Mouse (Mus musculus) cerebellum, adult (tissue): ENCODE measurements around the gene Wrap53.
"Not testable (repeated sequence)": the region's sequence is repeated elsewhere in the genome, so short reads cannot be mapped to it uniquely, and the experiment has no call there.

Experiments
- ATAC-seq: cut with Nextera tagmentation; 2 replicates; pipeline ENCODE4 v1.9.2; 2017; ENCODE audit warnings: mild to moderate bottlenecking, moderate library complexity, mixed read lengths; ENCODE audit not compliant: insufficient number of reproducible peaks, low FRiP score, low TSS enrichment

Wrap53 gene

DNA sequence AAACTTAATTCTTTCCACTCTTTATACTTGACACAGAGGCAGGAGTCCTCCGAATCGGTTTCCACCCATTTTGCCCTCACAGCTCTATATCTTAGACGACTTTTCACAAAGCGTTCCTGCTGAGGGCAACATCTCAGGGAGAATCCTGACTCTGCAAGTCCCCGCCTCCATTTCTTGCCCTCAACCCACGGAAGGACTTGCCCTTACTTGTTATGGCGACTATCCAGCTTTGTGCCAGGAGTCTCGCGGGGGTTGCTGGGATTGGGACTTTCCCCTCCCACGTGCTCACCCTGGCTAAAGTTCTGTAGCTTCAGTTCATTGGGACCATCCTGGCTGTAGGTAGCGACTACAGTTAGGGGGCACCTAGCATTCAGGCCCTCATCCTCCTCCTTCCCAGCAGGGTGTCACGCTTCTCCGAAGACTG lies at the start of gene Wrap53, which contains the start of gene Trp53:
TSS of gene Wrap53 (minus strand) at position 165 of the 424 bp plus-strand sequence.
TSS of gene Trp53 (plus strand) at position 269 of the 424 bp plus-strand sequence.
- ATAC-seq: peak; percentile 45; the same call in 1 of the 2 replicates

DNA sequence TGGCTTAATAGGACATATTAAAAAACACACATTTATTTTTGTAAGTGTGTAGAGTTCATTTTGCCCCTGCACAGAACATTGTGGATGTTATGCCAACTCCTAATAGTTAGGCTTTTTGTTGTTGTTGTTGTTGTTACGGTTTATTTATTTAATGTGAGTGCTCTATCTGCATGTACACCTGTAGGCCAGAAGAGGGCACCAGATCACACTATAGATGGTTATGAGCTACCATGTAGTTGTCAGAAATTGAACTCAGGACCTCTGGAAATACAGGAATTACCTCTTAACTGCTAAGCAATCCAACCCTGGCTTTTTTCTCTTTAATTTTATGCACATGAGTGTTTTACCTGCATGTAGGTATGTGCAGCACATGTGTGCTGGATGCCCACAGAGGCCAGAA lies 49.7 kb upstream of the Wrap53 start:
- ATAC-seq: no peak

DNA sequence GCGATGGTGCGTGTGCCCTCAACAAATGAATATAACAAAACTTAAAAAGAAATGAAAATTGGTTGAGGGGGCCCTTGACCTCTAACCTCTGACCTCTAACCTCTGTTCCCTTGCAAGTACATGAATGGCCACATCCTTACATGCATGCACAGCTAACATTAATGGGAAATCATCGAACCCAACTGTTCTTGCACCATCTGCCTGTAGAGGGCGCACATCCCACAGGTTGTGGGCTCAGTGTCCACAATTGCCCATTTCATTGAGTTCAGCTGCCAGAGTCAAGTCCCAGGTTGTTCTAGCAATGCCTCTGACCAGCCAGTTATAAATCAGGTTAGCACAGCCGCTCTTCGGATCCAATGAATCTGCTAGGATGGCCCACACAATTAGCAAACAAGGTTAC lies 48.2 kb upstream of the Wrap53 start:
- no peak for ATAC-seq

DNA sequence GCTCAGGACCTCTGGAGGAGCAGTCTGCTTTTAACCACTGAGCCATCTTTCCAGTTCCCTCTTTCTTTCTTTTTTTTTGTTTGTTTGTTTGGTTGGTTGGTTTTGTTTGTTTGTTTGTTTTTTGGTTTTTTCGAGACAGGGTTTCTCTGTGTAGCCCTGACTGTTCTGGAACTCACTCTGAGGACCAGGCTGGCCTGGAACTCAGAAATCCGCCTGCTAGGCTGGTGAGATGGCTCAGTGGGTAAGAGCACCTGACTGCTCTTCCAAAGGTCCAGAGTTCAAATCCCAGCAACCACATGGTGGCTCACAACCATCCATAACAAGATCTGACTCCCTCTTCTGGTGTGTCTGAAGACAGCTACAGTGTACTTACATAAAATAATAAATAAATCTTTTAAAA lies 44.3 kb upstream of the Wrap53 start:
- not testable (repeated sequence) for ATAC-seq

DNA sequence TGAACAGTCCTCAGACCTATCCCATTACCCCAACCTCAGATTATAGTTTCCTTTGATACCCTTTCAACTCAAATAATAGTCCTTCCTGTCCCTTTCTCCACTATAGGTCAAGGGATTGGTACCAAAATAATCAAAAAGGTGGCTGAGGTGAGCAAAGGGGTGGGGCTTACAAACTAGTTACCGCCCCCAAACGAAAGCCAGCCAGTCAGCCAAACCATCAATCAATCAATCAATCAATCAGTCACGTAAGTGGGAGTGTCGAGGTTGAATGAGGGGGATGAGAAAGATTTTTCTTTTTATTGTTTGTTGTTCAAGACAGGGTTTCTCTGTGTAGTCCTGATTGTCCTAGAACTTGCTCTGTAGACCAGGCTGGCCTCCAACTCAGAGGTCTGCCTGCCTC lies 43.0 kb upstream of the Wrap53 start:
- ATAC-seq: no peak

DNA sequence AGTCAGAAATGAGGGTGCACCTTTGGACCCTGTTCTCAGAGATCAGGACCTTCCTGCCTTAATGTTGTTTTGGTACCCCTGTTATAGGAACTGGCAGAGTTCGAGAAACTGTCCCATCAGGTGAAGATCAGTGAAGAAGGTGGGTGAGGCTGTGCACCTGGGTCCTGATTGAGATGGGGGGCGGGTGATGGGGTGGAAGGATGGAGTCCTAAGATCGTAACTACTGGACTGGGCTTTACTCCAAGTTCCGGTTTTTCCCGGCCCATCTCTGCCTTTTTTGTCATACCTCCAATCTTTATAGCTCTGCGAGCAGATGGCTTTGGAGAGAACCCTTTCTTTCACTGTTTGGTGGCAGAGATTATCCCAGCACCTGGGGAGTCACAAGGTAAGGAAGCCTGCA lies 42.4 kb upstream of the Wrap53 start:
- no peak for ATAC-seq

DNA sequence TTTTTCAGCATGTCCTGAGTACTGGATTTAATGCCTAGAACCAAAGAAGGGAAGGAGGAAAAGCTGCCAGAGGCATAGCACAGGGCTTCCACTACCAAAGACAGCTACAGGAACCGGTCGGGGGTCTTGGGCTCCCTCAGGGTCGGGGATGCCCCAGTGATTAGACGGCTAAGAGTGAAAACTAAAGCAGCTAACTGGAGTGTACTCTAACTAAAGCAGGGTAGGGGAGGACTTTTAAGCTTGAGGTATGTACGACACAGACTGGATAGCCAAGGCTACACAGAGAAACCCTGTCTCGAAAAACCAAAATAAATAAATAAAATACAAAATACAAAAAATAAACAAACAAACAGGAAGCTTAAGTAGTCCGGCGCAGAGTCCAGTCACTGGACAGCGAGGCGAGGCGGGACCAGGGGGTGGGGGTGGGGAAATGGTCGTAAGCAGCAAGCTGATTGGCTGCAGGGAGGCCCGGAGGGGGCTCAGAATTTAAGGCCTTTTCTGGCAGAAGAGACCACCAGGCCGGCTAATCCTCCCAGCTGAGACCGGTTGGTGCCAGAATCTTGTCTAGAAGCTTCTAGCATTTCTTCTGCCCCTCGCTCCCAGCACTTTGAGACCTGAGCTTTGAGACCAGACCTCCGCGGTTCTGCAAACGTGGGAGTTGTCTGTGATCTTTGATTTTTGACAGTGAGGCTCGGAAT lies 41.7 kb upstream of the Wrap53 start, which contains the start of gene Sat2:
TSS of gene Sat2 (plus strand) at position 454 of the 698 bp plus-strand sequence.
- ATAC-seq: peak; percentile 66; the same call in 1 of the 2 replicates

DNA sequence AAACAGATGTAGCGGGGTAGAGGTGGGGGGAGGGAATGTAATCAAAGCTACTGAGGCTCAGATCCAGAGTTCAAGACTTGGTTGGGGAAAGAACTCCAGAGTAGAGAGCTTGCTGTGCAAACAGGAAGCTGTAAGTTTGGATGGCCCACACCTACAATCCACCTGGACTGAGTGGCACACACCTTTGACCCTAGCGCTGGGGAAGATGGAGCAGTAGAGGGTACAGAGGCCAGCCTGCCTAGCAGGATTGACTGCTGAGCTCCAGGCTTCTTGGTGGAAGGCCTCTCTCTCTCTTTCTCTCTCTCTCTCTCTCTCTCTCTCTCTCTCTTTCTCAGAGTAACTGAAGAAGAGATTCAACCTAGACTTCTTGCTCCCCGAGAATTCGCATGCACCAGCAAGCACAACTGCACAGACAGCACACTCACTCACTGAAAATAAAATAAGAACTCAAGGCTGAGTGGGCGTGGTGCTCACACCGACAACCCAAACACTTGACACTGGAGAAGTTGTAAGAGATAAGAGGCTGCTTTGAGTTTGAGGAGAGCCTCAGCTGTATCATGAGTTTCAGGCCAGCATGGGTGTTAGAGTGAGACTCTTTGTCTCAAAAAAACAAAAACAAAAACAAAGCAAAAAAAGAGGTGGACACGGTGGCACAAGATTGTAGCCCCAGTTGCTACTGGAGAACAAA lies 40.5 kb upstream of the Wrap53 start:
- no peak for ATAC-seq

DNA sequence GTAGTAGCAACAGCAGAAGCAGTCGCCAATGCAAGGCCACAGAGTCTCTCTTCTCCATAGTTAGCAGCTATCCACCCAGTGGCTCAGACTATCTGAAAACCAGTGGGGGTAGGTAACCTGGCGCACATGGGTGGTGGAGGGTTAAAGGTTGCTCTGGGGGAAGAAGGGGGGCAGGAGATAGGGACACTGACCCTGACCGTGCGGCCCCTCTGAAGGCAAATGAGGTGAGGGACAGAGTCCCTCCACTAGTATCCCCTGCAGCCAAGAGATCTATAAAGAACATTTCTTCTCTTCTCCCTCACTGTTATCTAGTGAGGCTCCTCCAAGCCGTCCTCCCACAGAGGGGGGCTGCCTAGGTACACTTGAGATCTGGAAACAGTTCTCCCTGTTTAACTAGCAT lies 37.8 kb upstream of the Wrap53 start, which contains the start of gene Shbg:
TSS of gene Shbg (minus strand) at position 101 of the 400 bp plus-strand sequence.
- no peak for ATAC-seq

DNA sequence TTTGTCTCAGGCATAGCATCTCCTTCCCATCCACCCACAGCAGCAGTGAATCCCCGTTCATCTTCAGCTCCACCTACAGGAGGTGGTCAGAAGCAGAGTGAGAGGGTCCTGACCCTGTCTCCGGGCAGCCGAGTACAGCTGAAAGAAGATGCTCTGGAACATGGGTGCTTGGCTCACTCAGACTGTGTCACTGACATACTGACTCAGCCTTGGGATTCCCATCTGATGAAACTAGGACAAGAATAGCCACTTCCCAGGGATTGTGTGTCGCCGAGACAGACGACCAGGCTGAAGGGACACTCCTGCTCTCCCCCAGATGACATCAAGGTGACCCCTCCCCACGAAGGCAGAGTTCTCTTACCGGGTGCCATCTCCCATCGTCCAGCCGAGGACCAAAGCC lies 36.7 kb upstream of the Wrap53 start:
- ATAC-seq: no peak

DNA sequence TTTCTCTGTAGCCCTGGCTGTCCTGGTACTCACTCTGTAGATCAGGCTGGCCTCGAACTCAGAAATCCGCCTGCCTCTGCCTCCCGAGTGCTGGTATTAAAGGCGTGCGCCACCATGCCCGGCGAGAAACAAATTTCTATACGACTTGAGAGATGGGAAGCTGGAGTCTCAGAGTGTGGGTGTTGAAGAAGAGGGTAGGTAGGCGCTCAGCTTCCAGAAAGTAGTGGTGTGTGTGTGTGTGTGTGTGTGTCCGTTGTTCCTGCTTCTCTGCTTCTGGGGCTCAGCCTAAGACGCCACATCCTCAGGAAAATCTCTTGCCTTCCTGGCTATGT lies 34.2 kb upstream of the Wrap53 start:
- ATAC-seq: not testable (repeated sequence)

DNA sequence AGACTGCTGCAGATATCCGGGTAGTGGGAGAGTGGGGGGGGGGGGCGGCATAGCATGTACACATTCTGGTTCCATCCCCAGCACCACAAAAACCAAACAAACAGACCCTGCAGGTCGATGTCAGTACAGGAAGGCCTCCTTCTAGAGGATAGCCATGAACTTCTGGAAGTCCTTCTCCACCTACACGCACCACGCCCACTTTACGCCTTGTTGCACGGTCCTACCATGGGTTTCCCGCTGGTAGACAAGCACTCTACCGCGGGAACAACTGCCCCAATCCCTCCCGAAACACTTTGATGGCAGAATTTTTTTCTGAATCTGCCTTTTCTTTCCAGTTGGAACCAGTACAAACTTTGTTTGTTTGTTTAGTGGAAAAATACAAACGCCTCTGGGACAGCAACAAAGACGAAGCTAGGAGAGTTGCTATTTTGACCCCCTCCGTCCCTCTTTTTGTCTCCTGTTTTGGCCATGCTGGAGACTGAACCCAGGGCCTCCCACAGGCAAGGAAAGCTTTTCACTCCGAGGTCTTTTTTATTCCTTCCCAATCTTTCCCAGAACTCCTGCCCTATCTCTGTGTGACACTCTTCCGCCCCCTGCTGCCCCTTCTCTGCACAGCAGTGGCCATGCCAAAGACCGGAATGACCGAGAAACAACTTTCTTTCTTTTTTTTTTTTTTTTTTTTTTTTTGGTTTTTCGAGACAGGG lies 33.6 kb upstream of the Wrap53 start:
- no peak; the same call in 1 of the 2 replicates for ATAC-seq

DNA sequence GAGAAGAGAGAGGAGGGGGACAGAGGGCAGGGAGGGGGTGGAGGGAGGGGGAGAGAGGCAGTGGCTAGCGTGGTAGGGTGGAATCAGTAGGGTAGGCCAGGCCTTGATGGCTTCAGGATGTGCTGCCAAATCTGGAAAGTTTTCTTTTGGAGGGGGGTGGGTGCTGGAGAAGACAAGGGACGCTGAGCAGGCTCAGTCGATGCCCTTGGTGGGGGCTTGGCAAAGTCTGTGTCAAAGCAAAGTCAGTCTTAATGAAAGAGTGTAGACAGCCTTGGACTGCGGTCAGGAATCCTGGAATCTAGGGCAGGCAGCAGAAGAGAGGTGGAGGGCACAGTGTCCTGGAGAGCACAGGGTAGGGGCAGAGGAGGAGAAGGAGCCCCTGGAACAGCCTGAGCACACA lies 30.8 kb upstream of the Wrap53 start:
- no peak for ATAC-seq

DNA sequence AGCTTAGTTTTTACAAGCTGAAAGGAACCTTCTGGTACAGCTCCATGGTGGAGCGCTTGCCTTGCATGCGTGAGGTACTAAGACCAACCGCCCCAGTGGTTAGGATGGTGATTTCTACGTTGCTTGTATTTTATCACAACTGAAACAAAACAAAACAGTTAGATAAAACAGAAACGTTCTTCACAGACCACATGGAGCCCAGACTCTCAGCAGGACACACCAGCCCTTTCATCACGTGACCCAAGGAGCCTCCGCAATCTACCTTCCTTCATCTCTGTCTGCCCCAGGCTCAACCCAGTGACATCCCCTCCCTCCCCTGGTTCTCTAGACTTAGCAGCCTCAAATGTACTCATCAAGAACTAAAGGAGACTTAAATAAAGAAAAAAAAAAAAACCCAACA lies 29.4 kb upstream of the Wrap53 start:
- no peak for ATAC-seq

DNA sequence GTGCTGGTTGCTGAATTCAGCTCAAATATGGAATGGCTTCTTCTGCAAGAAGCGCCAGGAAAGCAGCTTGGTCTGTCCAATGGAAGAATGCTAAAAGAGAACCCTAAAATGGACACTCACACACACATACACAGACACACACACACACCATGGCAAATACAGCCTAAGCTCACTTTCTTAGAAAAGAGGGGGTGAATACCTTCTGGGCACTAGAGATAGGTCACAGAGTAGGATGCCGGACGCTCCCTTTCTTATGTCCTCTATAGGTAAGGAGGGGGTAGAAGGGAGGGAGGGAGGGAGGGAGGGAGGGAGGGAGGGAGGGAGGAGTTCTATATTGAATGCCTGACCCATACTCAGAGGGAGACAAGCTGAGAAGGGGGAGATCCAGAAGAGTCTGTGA lies 28.5 kb upstream of the Wrap53 start:
- ATAC-seq: no peak

DNA sequence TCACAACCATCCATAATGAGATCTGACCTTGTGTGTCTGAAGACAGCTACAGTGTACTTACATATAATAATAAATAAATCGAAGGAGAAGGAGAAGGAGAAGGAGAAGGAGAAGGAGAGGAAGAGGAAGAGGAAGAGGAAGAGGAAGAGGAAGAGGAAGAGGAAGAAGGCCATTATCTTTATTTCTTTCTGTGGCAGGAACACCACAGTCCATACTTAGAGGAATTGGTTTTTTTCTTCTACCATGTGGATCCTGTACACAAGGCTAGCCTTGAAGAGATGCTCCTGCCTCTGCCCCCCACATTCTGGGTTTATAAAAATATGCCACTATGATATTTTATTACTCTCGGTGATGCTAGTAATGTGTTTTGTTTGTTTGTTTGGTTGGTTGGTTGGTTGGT lies 26.8 kb upstream of the Wrap53 start:
- no peak for ATAC-seq

DNA sequence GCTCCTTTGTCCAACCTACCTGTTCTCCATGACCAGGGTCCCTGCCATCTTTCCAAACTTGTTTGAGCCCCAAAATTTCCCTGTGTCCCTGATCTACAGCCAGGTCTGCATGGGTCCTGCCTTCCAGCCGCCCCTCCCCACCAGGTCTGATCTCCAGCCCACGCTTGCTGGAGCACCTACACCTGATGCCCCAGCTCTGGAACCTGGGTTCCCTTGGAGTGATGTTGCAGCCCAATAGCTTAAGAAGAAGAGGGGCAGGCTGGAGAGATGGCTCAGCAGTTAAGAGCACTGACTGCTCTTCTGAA lies 26.4 kb upstream of the Wrap53 start:
- ATAC-seq: no peak

DNA sequence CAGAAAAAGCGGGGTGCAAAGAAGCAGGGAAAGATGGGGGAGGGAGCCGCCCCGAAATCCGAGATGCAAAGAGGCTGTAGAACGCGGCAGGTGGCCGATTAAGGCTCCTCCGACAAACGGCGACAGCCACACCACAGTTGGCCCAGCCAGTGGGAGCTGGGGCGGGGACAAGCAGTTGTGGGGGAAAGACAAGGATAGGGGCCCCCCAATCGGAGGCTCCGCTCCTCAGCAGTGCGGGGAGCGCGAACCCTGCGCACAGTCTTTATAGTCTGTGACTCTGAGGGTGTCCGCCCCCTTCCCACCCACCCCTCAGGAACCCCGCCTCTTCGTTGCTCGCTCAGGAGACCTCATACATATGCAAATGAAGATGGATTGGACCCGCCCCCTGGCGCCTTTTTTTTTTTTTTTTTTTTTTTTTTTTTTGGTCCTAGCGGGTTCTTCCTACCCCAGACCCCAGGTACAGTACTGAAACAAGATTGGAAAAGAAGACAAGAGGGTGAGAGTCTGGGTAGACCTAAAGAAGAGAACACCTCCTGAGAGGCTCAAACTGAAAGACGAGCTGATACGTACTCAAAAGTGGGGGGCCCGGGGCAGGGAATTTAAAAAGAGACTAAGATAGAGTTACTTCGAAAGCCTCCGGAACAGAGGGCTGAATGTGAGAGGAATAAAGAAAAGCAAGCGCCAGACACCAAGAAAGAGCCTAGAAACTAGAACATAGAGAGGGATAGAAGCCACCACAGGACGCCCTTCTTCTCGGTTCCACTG lies 25.9 kb upstream of the Wrap53 start, which contains the start of gene Atp1b2:
TSS of gene Atp1b2 (minus strand) at position 217 of the 765 bp plus-strand sequence.
- peak; percentile 76; the same call in 1 of the 2 replicates for ATAC-seq

DNA sequence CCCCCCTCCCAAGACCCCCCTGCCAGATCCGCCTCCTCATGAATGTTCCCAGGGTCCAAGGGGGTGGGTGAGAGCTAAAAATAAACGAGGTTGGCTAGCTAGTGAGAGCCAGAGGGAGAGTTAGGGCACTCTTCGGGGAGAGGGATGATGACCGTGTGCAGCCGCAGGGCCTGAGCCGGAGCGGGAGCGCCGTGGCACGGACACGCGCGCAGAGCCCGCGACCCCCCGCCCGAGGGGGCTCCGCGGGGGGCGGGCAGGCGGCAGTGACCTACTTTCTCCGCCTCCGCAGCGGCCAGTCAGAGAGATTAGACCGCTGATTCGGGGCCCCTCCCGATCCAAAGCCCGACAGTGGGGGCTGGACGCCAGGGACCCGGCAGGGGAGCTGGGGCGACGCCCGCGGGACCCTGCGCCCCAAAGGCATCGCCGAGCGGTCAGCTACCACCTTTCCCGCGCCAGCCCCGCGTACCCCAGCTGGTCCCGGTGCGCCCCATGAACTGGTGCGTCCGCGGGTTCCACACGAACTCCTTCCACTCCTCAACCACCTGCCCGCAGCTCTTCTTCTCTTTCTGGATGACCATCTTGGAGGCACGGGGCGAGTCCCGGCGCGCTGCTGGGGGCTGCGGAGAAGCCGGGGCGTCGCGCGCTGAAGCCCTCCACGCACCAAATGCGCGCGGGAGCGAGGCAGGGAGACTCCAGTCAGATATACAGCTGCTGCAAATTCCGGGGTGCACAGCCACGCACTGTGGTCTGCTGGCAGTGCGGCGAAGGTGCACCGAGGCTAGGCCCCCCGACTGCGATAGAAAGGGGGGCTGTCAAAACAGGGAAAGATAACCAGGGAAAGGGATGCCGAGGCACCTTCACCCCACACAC lies 25.0 kb upstream of the Wrap53 start:
- peak; percentile 42; the same call in 1 of the 2 replicates for ATAC-seq

DNA sequence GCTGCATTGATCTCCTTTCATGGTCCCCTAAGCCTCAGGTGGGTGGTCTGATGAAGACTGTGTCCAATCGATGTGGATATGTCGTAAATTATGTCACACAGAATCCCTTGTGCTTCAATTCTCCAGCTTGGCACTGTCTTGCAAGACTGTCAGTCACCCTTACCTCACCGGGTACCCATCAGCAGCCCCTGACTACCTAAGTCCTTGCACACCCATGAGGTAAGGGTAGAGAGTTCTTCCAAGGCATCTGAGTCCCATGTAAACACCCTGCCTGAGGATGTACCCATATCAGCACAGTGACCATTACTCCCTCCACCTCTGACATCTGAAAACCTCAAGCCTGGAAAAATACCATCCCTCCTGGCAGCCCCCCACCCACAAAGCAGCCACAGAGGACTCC lies 24.3 kb upstream of the Wrap53 start:
- ATAC-seq: no peak
